Mouse (Mus musculus) myocyte (in vitro differentiated cells): ENCODE data around the gene Mst1r. TPM values are rescaled to one million over a fixed set of nuclear protein-coding genes. Genes with fewer than 3 reads are reported as not detected.

Experiments
- H3K27me3 ChIP-seq: one replicate; pipeline ENCODE4 v1.6.1; 2011; ENCODE audit not compliant: control insufficient read depth, insufficient read depth, insufficient read length
- H3K36me3 ChIP-seq: one replicate; pipeline ENCODE4 v1.6.1; 2011; ENCODE audit not compliant: control insufficient read depth, insufficient read depth
- H3K4me2 ChIP-seq: one replicate; pipeline ENCODE4 v1.6.1; 2011; ENCODE audit warnings: low read depth, control low read depth
- H3K4me3 ChIP-seq: one replicate; pipeline ENCODE4 v1.5.1; 2011; ENCODE audit warnings: mild to moderate bottlenecking, control low read depth, moderate library complexity
- H3K79me2 ChIP-seq: one replicate; pipeline ENCODE4 v1.6.1; 2011; ENCODE audit not compliant: control insufficient read depth, insufficient read depth
- H3ac ChIP-seq: one replicate; pipeline ENCODE4 v1.6.1; 2011; ENCODE audit not compliant: control insufficient read depth, insufficient read length
- CEBPB ChIP-seq: IDR thresholded peaks from 2 replicates; pipeline ENCODE4 v1.6.1; 2011; ENCODE audit warnings: mild to moderate bottlenecking, moderate library complexity; ENCODE audit not compliant: poor library complexity, insufficient read depth, severe bottlenecking
- E2F4 ChIP-seq: IDR thresholded peaks from one replicate; pipeline ENCODE4 v1.6.1; 2011; ENCODE audit warnings: mild to moderate bottlenecking, control low read depth, moderate library complexity; ENCODE audit not compliant: insufficient read depth
- MAX ChIP-seq: IDR thresholded peaks from one replicate; pipeline ENCODE4 v1.6.1; 2011; ENCODE audit warnings: low read depth, mild to moderate bottlenecking, control low read depth
- MYOD1 ChIP-seq, 3 experiments: IDR thresholded peaks; one replicate each; pipeline ENCODE4 v1.6.1; 2011; ENCODE audit warnings: control low read depth in 2 of 3, low read depth in 2 of 3, mild to moderate bottlenecking in 2 of 3, moderate library complexity in 1 of 3; ENCODE audit not compliant: insufficient read length in 2 of 3, control insufficient read depth in 1 of 3
- MYOG ChIP-seq, 3 experiments: IDR thresholded peaks; one replicate each; pipeline ENCODE4 v1.6.1; 2011; ENCODE audit warnings: control low read depth in 2 of 3, low read depth in 2 of 3, mild to moderate bottlenecking in 2 of 3; ENCODE audit not compliant: insufficient read length in 2 of 3, control insufficient read depth in 1 of 3, insufficient read depth in 1 of 3
- POLR2A ChIP-seq: IDR thresholded peaks from one replicate; pipeline ENCODE4 v1.6.1; 2011; ENCODE audit warnings: low read depth, mild to moderate bottlenecking, control low read depth, moderate library complexity; ENCODE audit not compliant: insufficient read length
- POLR2AphosphoS2 ChIP-seq: IDR thresholded peaks from one replicate; pipeline ENCODE4 v1.6.1; 2011; ENCODE audit warnings: low read depth, control low read depth; ENCODE audit not compliant: insufficient read length
- REST ChIP-seq: IDR thresholded peaks from one replicate; pipeline ENCODE4 v1.6.1; 2011; ENCODE audit warnings: mild to moderate bottlenecking, control low read depth, moderate library complexity; ENCODE audit not compliant: insufficient read depth, insufficient read length
- SRF ChIP-seq: IDR thresholded peaks from one replicate; pipeline ENCODE4 v1.6.1; 2011; ENCODE audit warnings: low read depth; ENCODE audit not compliant: control insufficient read depth, insufficient read length
- TCF12 ChIP-seq: IDR thresholded peaks from one replicate; pipeline ENCODE4 v1.6.1; 2011; ENCODE audit warnings: mild to moderate bottlenecking, control low read depth; ENCODE audit not compliant: poor library complexity, insufficient read depth, severe bottlenecking
- TCF3 ChIP-seq: IDR thresholded peaks from one replicate; pipeline ENCODE4 v1.6.1; 2011; ENCODE audit warnings: low read depth, control low read depth; ENCODE audit not compliant: insufficient read length
- USF1 ChIP-seq: IDR thresholded peaks from one replicate; pipeline ENCODE4 v1.6.1; 2011; ENCODE audit warnings: low read depth, mild to moderate bottlenecking, control low read depth, moderate library complexity
- polyA plus RNA-seq: library from polyadenylated mRNA; unstranded; fragments of >200 nt; fragmentation: generic; extraction: Trizol; gene quantifications from one replicate; pipeline ENCODE4 v1.2.1, GENCODE M21; 2012; ENCODE audit warnings: missing spikeins

Gene Mst1r
- polyA plus RNA-seq, 1 experiment: 0.04 TPM

GRCm38 (mm10) chr9:107957141-107957540, 50.5 kb downstream of the Mst1r start:
- H3K36me3 ChIP-seq: no peaks in the 10 kb centered on the region
- peaks cover 19% of the 10 kb centered on the region for H3K79me2 ChIP-seq
- no peaks in the 10 kb centered on the region for H3K27me3 ChIP-seq
- TF ChIP-seq SRF (no peak), MYOD1 (IDR thresholded peaks at IDR 0.05; ENCODE audit: control insufficient read depth in 1 of 3, insufficient read length in 2 of 3, low read depth in 2 of 3) (no peak), TCF3 (no peak), POLR2AphosphoS2 (no peak), TCF12 (no peak), MYOG (IDR thresholded peaks at IDR 0.05; ENCODE audit: control insufficient read depth in 1 of 3, insufficient read depth in 1 of 3, insufficient read length in 2 of 3, low read depth in 2 of 3) (no peak), POLR2A (no peak), CEBPB (no peak), MAX (no peak), REST (no peak)
- H3ac ChIP-seq: no peak overlapping the region
- no peak overlapping the region for H3K4me3 ChIP-seq
- H3K4me2 ChIP-seq: no peak overlapping the region

GRCm38 (mm10) chr9:107959896-107960295, 53.2 kb downstream of the Mst1r start:
- Histone ChIP-seq H3K4me3 (no peak overlapping the region), H3K27me3 (no peaks in the 10 kb centered on the region), H3K79me2 (no peaks in the 10 kb centered on the region), H3K36me3 (no peaks in the 10 kb centered on the region), H3K4me2 (no peak overlapping the region), H3ac (no peak overlapping the region)
- TF ChIP-seq POLR2AphosphoS2: no peak

- H3K4me3 ChIP-seq: no peak overlapping the region
- no peaks in the 10 kb centered on the region for H3K27me3 ChIP-seq
- TF ChIP-seq E2F4 (no peak), POLR2A (no peak), SRF (no peak), REST (no peak), TCF12 (no peak), CEBPB (no peak), USF1 (no peak), MYOG (IDR thresholded peaks at IDR 0.05; ENCODE audit: control insufficient read depth in 1 of 3, insufficient read depth in 1 of 3, insufficient read length in 2 of 3, low read depth in 2 of 3) (no peak), MYOD1 (IDR thresholded peaks at IDR 0.05; ENCODE audit: control insufficient read depth in 1 of 3, insufficient read length in 2 of 3, low read depth in 2 of 3) (no peak), MAX (no peak), POLR2AphosphoS2 (no peak), TCF3 (no peak)
- no peaks in the 10 kb centered on the region for H3K79me2 ChIP-seq
- H3ac ChIP-seq: no peak overlapping the region
- no peaks in the 10 kb centered on the region for H3K36me3 ChIP-seq
- no peak overlapping the region for H3K4me2 ChIP-seq
Measured at GRCm38 (mm10) chr9:107960928-107961327, 54.3 kb downstream of the Mst1r start.

GRCm38 (mm10) chr9:107961351-107961762, 54.7 kb downstream of the Mst1r start:
- TF ChIP-seq CEBPB (no peak), USF1 (no peak), MAX (no peak), POLR2A (no peak), POLR2AphosphoS2 (no peak), SRF (no peak)
- Histone ChIP-seq H3K27me3 (no peaks in the 10 kb centered on the region), H3K4me2 (no peak overlapping the region), H3K36me3 (no peaks in the 10 kb centered on the region), H3ac (no peak overlapping the region), H3K4me3 (no peak overlapping the region), H3K79me2 (no peaks in the 10 kb centered on the region)

- TF ChIP-seq CEBPB (no peak), MYOG (IDR thresholded peaks at IDR 0.05; ENCODE audit: control insufficient read depth in 1 of 3, insufficient read depth in 1 of 3, insufficient read length in 2 of 3, low read depth in 2 of 3) (no peak), USF1 (no peak), POLR2A (no peak), E2F4 (no peak), POLR2AphosphoS2 (no peak), SRF (no peak), REST (no peak), MYOD1 (IDR thresholded peaks at IDR 0.05; ENCODE audit: control insufficient read depth in 1 of 3, insufficient read length in 2 of 3, low read depth in 2 of 3) (no peak), MAX (no peak), TCF3 (no peak), TCF12 (no peak)
- Histone ChIP-seq H3ac (no peak overlapping the region), H3K4me2 (no peak overlapping the region), H3K79me2 (no peaks in the 10 kb centered on the region), H3K27me3 (no peaks in the 10 kb centered on the region), H3K36me3 (no peaks in the 10 kb centered on the region), H3K4me3 (no peak overlapping the region)
Measured at GRCm38 (mm10) chr9:107961881-107962280, 55.2 kb downstream of the Mst1r start.
